Mouse (Mus musculus) induced T-regulatory cell, adult 2 months (primary cell): Measurements from ENCODE around the gene Egfl8.

ENCODE experiments used
- DNase-seq: peaks from one replicate; pipeline ENCODE4 v3.0.0-alpha.2; 2012; ENCODE audit warnings: low read depth

Gene Egfl8

GRCm38 (mm10) chr17:34597566-34598095 is 18.1 kb downstream of the Egfl8 start, which contains the start of gene Ager:
TSS of gene Ager (plus strand) at chr17:34597862.
- DNase-seq = no peak

- DNase-seq = no peak
Measured at GRCm38 (mm10) chr17:34596098-34596497, 19.7 kb downstream of the Egfl8 start.

GRCm38 (mm10) chr17:34593752-34594525 is 21.8 kb downstream of the Egfl8 start:
- no peak for DNase-seq

- peak; percentile 30 for DNase-seq
Measured at GRCm38 (mm10) chr17:34592581-34593549, 22.9 kb downstream of the Egfl8 start.

GRCm38 (mm10) chr17:34591994-34592375 is 23.8 kb downstream of the Egfl8 start:
- DNase-seq = peak; percentile 93

GRCm38 (mm10) chr17:34591029-34591993 is 24.5 kb downstream of the Egfl8 start, which contains the start of gene Pbx2:
TSS of gene Pbx2 (plus strand) at chr17:34591266.
- peak; percentile 53 for DNase-seq

DNA sequence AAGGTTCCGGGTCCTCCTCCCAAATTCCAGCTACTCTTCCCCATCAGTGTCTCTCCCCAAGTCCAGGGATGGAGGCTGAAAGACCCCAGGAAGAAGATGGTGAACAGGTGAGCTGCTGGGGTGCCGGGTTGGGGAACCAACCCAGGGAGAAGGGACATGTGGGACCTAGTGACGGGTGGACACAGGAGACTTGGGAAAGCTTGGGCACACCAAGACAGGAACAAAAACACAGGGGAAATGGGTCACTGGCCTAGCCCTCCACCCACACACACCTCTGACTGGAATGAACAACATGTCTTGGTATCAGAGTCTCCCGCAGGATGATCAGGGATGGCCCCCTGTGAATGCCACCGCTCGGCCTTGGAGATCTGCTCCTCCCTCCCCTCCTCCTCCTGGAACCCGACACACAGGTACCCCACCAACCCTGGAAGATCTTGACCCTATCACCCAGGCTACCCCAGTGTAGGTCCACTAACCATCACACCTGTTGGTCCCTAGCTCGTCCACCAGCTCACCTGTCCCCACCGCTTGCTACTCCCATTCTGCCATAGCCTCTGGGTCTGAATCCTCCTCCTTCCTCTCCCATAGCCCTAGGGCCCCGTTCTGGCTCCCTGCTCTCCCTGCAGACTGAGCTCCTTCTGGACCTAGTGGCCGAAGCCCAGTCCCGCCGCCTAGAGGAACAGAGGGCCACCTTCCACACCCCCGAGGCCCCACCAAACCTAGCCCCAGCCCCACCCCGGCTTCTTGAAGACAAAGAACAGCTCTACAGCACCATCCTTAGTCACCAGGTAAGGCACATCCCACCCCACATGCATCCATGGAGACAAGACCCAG is 25.4 kb downstream of the Egfl8 start:
- peak; percentile 39 for DNase-seq

- DNase-seq = peak; percentile 81
Measured at GRCm38 (mm10) chr17:34589681-34590101, 26.1 kb downstream of the Egfl8 start, which contains the start of gene Gpsm3. TSS of gene Gpsm3 (plus strand) at chr17:34589806.

- DNase-seq = no peak
Measured at GRCm38 (mm10) chr17:34589206-34589605, 26.6 kb downstream of the Egfl8 start.

- peak; percentile 49 for DNase-seq
Measured at GRCm38 (mm10) chr17:34588767-34589166, 27.0 kb downstream of the Egfl8 start.

GRCm38 (mm10) chr17:34587814-34588213 is 28.0 kb downstream of the Egfl8 start:
- no peak for DNase-seq

DNA sequence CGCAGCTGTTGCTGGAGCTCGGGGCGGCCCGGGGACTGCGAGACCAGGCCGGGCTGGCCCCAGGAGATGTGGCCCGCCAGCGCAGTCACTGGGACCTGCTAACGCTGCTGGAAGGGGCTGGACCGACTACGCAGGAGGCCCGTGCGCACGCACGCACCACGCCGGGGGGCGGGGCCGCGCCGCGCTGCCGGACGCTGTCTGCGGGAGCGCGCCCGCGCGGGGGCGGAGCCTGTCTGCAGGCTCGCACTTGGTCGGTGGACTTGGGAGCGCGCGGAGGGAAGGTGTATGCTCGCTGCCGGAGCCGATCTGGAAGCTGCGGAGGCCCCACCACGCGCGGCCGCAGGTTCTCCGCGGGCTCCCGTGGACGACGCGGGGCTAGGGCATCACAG is 28.4 kb downstream of the Egfl8 start:
- DNase-seq = peak; percentile 96

DNA sequence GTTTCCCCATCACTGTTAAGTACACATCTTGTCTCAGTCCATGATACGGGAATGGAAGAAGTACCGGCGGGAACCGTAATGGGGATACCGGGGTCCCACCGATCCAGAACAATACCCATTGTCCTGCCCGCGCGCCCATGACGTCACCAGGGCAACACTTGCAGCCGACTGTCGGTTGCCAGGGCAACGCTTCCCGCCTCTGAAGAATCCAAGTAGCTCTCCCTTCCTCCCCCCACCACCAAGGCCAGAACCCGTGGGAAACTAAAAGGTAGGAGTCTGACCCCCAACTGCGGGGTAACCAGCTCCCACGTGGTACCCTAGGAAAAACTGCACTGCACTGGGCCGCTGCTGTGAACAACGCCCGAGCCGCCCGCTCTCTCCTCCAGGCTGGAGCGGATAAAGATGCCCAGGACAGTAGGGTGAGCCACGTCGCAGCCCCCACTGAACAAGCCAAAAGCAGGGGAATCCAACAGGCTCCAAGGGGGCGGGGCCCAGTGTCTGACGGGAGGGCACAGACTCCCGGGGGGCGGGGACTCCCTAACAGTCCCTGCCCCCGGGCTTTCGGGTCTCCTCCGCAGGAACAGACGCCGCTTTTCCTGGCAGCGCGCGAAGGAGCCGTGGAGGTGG is 28.9 kb downstream of the Egfl8 start:
- DNase-seq = peak; percentile 95

DNA sequence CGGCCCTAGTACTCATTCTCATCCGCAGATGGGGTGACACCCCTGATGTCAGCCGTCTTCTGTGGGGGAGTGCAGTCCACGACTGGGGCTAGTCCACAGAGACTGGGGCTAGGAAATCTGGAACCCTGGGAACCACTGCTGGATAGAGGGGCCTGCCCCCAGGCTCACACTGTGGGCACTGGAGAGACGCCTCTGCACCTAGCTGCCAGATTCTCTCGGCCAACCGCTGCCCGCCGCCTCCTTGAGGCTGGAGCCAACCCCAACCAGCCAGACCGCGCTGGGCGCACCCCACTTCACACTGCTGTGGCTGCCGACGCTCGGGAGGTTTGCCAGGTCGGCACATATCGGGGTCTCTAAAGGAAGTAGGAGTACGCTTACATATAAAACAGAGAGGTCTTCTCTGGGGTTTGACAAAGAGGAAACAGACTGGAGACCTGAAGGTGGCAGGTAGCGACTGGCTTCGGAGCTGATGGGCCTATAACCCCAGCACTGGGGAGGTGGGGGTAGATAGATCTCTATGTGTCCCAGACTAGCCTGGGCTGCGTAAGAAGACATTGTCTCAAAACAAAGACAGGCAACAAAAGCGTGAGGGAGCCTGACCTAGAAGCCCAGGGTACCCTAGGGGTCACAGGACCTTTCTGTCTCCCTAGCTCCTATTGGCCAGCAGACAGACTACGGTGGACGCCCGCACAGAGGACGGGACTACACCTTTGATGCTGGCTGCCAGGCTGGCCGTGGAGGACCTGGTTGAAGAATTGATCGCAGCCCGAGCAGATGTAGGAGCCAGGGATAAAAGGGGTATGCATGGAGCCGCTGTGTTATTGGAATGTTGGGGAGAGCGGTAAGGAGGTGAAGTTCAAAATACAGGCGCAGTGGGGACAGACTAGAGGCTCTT is 29.6 kb downstream of the Egfl8 start:
- DNase-seq = no peak

DNA sequence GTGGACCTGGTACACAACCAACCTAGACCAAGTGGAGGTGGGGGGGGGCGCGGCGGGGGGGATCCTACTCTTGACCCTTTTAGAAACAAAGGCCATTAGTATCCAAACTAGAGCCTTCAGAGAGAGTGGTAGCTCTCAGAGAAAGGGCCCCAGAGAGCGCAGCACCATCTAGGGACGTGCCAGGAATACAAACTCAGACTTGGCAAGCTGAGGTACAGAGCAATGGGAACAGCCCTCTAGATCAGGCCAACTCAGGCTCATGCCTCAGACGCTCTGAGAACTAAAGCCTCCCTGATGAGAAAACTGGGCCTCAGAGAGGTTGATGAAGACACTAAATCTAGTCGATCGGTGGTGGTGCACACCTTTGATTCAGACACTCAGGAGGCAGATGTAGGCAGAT is 30.6 kb downstream of the Egfl8 start:
- no peak for DNase-seq

- no peak for DNase-seq
Measured at GRCm38 (mm10) chr17:34583819-34584218, 32.0 kb downstream of the Egfl8 start.

- DNase-seq = no peak
Measured at GRCm38 (mm10) chr17:34583397-34583796, 32.4 kb downstream of the Egfl8 start.

DNA sequence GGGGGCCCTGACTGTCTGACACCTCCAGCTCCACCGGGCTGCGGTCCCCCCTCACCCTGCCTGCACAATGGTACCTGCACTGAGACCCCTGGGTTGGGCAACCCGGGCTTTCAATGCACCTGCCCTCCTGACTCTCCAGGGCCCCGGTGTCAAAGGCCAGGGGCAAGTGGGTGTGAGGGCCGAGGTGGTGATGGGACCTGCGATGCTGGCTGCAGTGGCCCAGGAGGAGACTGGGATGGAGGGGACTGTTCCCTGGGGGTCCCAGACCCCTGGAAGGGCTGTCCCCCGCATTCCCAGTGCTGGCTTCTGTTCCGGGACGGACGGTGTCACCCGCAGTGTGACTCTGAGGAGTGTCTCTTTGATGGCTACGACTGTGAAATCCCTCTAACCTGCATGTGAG is 33.2 kb downstream of the Egfl8 start:
- DNase-seq = no peak

DNA sequence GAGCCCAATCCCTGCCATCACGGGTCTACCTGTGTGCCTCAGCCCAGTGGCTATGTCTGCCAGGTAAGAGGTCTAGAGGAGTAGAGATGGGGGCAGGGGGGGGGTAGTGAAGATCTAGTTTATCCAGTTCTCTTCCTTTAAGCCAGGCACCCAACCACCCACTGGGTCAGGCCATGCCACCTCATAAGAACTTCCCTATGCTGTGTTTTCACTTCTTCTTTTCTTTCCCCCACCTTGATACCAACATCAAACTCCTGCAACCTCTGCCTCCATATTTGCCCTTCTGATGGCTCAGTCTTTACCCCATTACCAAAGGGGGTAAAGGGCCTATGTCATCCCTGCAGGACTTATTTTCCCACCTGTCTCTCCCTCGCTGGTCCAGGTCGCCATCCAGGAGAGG is 37.7 kb downstream of the Egfl8 start:
- no peak for DNase-seq
